Mouse (Mus musculus): ENCODE data around the gene Fam184a.

DNA sequence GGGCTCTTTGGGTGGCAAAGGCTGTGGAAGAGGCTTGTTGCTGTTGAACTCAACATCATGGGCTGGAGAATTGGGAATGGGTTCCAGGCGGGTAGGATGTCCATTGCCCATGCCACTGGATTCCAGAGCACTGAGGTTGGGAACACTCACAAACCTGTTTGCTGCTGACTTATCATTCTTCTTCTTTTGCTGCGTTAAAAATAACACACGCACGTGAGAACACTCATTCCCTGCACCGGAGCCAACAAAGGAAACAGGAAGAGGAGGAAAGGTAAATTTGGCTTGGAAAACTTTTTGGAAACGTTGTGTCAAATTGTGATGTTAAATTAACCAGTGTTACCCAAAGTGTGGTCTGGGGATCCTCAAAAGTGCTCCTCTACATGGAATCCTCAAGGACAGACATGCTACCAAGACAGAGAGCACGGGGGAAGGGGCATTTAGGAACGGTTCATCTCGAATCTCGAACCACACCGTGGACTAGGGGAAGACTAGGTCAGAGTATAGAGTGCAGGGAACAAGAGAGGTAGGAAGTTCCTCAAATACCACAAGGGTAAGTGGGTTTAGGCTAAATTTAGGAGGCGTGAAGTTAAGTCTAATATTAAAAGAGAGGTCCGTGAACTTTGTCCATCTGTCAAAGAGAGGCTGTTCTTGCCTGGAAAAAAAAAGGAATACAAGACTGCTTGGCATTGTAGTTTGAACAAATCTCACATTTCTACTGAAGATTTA is 115.5 kb downstream of the Fam184a start:
- no peak for TF ChIP-seq CTCF (IDR thresholded peaks at IDR 0.05; ENCODE audit: low read depth)
- TF ChIP-seq EP300 (IDR thresholded peaks at IDR 0.05; ENCODE audit: low read depth), result peak; percentile 65
